ENCODE assay signal across 12 mouse cellular contexts in the genomic region with DNA sequence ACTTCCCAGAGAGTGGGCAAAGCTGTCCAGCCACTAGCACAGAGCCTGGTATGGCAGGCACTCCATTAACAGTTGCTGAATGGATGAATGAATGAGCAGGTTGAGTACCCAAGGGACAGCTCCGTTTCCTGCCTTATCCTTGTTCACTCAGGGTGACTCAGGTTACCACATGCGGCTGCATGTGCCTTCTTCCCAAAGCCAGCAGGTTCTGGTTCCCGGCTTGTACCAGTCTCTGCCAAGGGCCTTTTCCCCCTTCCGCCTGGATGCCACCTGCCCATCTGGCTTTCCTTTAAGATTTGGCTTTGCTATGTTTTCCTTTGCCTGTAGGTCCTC. TPM values are rescaled to one million over a fixed set of nuclear protein-coding genes. Genes with fewer than 3 reads are reported as not detected.
DNase-seq lines count a peak whose midpoint lies in the region; ATAC-seq lines count a peak whose summit lies in the region.
"Had no signal": no experiment of that assay in that cellular context is flagged by ENCODE, and none has a peak within 500 bp of the region (broad histone marks: within the 10 kb centered on the region; RNA-seq: fewer than 3 reads in every experiment).

No protein-coding gene starts in this region.

- ATAC-seq in granulocyte monocyte progenitor cell, adult 5-6 weeks (replicated peaks; ENCODE audit: poor library complexity, severe bottlenecking): no peak
- ATAC-seq: forebrain, embryonic 15.5 days had no signal

- peak; percentile 46 for DNase-seq in left cerebral cortex, postnatal 4 days
- DNase-seq in left cerebral cortex, adult 8-10 months (ENCODE audit: low spot score in 2 of 2): no peak
- DNase-seq in MN1 (ENCODE audit: low spot score): peak; percentile 40
- peak; percentile 72 to 85 for DNase-seq in cerebellum, adult 18-20 months
- peak; percentile 71 to 74 for DNase-seq in cerebellum, postnatal 25 days
- DNase-seq in testis, postnatal 10 days (ENCODE audit: low spot score): no peak
- DNase-seq in urinary bladder, adult 2 months (ENCODE audit: low spot score): no peak
- DNase-seq: B cell, adult 2 months; kidney, postnatal 36 days; right cerebral cortex, postnatal 25 days had no signal

- intact Hi-C loops in left cerebral cortex, postnatal 4 days (cut with DNase I): no loop called here

RNA-seq across cellular contexts. Expression of a gene that starts 13.9 kb away (rescaled TPM):
- 10 to 100 TPM; 13.2 to 14.6 TPM for total RNA-seq in left cerebral cortex, postnatal 4 days (2021)
- total RNA-seq in left cerebral cortex, adult 8-10 months (2022): 10 to 100 TPM; 90.3 to 98.6 (median 92.0) TPM
- 18.5 and 36.0 TPM in 2 replicates for total RNA-seq in granulocyte monocyte progenitor cell, adult 5-6 weeks (2014; fragmentation: Nextera tagmentation)
- total RNA-seq in granulocyte monocyte progenitor cell, adult 5-6 weeks (2017): 11.8 and 30.5 TPM in 2 replicates
- 54.2 and 72.7 TPM in 2 replicates for polyA plus RNA-seq in urinary bladder, adult 2 months (2012; rRNA removed)

RNA-seq across cellular contexts. Expression of a gene that starts 17.1 kb away (rescaled TPM):
- 10 to 100 TPM; 21.1 to 21.9 TPM for total RNA-seq in left cerebral cortex, postnatal 4 days (2021)
- total RNA-seq in left cerebral cortex, adult 8-10 months (2022): 10 to 100 TPM; 19.6 to 32.5 (median 25.3) TPM
- total RNA-seq in granulocyte monocyte progenitor cell, adult 5-6 weeks (2014; fragmentation: Nextera tagmentation): 59.2 and 81.5 TPM in 2 replicates
- total RNA-seq in granulocyte monocyte progenitor cell, adult 5-6 weeks (2017): 27.4 and 64.6 TPM in 2 replicates
- polyA plus RNA-seq in urinary bladder, adult 2 months (2012; rRNA removed): 110 and 127 TPM in 2 replicates

RNA-seq across cellular contexts. Expression of a gene that starts 28.8 kb away (rescaled TPM):
- 10 to 100 TPM; 34.2 to 36.0 TPM for total RNA-seq in left cerebral cortex, postnatal 4 days (2021)
- total RNA-seq in left cerebral cortex, adult 8-10 months (2022): 10 to 100 TPM; 46.0 to 66.1 (median 57.3) TPM
- total RNA-seq in granulocyte monocyte progenitor cell, adult 5-6 weeks (2014; fragmentation: Nextera tagmentation): 26.8 and 43.6 TPM in 2 replicates
- total RNA-seq in granulocyte monocyte progenitor cell, adult 5-6 weeks (2017): 6.6 and 12.2 TPM in 2 replicates
- 24.2 and 31.9 TPM in 2 replicates for polyA plus RNA-seq in urinary bladder, adult 2 months (2012; rRNA removed)

Comparison
In these comparisons a context has a peak if more than half of its experiments do, and no peak if none do; other contexts are left out.
1. DNase-seq: peak in left cerebral cortex, postnatal 4 days (single experiment), MN1 (single experiment), cerebellum, adult 18-20 months (2 of 2) and cerebellum, postnatal 25 days (2 of 2); none in left cerebral cortex, adult 8-10 months (0 of 2), testis, postnatal 10 days (single experiment) and urinary bladder, adult 2 months (single experiment).